Mouse (Mus musculus): ENCODE data around the gene Otud4. TPM values are rescaled to one million over a fixed set of nuclear protein-coding genes. Genes with fewer than 3 reads are reported as not detected.

Gene Otud4
- 4.4 and 6.1 TPM in 2 replicates for polyA plus RNA-seq (2012; ENCODE audit: low replicate concordance)

DNA sequence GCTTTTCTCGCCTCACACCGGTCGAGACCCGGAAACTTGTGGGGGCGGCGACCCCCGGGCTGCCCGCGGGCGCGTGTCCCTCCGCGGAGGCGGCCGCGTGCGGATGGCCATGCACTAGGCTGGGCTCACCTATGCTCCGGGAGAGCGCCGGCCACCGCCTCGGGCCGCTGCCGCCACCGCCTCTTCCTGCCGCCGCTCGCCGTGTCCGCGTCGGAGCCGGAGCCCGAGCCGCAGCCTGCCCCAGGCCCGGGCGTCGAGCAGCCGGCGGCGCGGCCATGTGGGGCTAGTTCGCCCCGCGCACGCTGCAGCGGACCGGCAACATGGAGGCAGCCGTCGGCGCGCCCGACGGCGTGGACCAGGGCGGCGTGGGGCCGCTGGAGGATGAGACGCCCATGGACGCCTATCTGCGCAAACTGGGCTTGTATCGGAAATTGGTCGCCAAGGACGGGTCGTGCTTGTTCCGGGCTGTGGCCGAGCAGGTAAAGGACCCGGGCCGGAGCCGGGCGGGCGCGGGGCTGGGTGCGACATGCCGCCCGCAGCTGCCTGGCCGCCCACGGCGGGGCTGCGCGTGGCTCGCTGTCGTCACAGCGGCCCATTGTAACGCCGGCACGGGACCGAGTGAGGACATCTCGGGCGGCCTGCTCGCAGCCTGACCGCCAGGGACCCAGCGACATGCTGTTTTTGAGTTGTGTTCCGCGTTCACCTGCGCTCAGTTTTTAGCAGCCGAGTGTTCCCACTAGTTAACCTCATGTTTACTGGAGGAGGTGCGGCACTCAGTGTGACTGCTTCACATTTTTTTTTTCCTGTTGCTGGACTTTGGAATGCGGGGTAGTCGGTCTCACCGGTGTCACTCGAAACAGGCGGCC is at the start of gene Otud4:
Gene Otud4, plus strand, starts transcription at position 33 of the 866 bp plus-strand sequence.

DNA sequence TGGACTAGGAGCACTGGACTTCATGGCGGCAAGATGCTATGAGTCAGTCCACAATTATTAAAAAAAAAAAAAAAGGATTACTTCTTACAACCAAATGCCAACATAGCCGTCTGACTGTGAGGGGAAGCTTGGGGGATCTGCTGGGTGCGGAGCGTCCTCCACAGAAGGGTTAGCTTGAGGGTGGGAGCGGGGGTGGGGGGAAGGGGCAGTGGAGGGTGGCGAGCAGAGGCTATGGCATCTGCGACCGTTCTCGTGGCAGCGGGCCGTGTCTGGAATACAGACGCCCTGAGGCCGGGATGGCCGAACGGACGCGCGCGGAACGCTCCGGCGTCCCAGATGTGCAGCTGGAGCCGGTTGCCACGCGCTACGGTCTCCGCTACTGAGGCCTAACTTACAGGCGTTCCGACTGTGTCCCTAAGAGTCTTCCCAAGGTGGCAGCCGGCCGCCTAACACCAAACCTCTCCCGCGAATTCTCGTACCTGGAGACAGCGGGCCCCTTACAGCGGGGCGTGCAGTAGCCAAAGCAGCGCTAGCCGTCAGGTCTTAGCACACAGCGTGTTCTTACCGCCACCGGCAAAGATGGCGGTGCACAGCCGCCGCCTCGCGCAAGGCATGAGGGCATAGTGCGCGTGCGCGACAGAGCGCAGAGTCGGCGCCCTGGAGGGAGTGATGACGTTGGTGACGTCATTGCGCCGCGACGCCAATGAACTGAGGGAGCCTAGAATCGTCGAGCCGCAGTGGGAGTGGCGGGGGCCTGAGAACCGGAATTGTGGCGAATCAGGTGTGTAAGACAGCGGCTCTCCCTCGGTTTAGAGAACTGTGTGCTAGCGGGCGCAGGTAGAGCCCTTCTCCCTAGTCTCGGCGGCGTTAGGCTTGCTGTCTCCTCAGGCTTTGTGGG is 71.9 kb downstream of the Otud4 start, which contains the start of the genes Abce1 and Anapc10:
Gene Abce1, minus strand, starts transcription at position 677 of the 898 bp plus-strand sequence.
Gene Anapc10, plus strand, starts transcription at position 757 of the 898 bp plus-strand sequence.

Other genes with a start within 250 kb of the Otud4 start
- gene Smad1, start 240.1 kb upstream of the Otud4 start, polyA plus RNA-seq (2012; ENCODE audit: low replicate concordance) = 27.1 and 33.6 TPM in 2 replicates
- 1.2 and 8.8 TPM in 2 replicates for gene Abce1, start 72.1 kb downstream of the Otud4 start, polyA plus RNA-seq (2012; ENCODE audit: low replicate concordance)
- 0.07 and 0.62 TPM in 2 replicates for gene Anapc10, start 72.2 kb downstream of the Otud4 start, polyA plus RNA-seq (2012; ENCODE audit: low replicate concordance)